Mouse (Mus musculus) intestine, postnatal 0 days (tissue): ENCODE measurements around the gene Esrrg. TPM values are rescaled to one million over a fixed set of nuclear protein-coding genes. Genes with fewer than 3 reads are reported as not detected.
A peak's percentile ranks its signal among the peaks of the same experiment; 100 is the strongest.

Source experiments
- ATAC-seq: fragments of 200-750 bp; cut with Nextera tagmentation; 2 replicates; pipeline ENCODE4 v1.8.0; 2017; ENCODE audit warnings: mild to moderate bottlenecking, moderate TSS enrichment, moderate library complexity
- H3K27ac ChIP-seq: fragments of 300-500 bp; sonication (generic); 2 replicates; pipeline ENCODE4 v1.5.1; 2014; ENCODE audit warnings: mild to moderate bottlenecking, low read depth, low read length, moderate library complexity
- H3K27me3 ChIP-seq: fragments of 300-500 bp; sonication (generic); replicated peaks from 2 replicates; pipeline ENCODE4 v1.6.1; 2014; ENCODE audit warnings: low read length, mixed read lengths; ENCODE audit not compliant: control insufficient read depth, insufficient read depth
- H3K36me3 ChIP-seq: fragments of 300-500 bp; sonication (generic); 2 replicates; pipeline ENCODE4 v1.6.1; 2014; ENCODE audit warnings: mild to moderate bottlenecking, moderate library complexity; ENCODE audit not compliant: control insufficient read depth, insufficient read depth
- H3K4me1 ChIP-seq: fragments of 300-500 bp; sonication (generic); replicated peaks from 2 replicates; pipeline ENCODE4 v1.6.1; 2014; ENCODE audit warnings: antibody characterized with exemption, low read length, mixed read lengths; ENCODE audit not compliant: control insufficient read depth, insufficient read depth
- H3K4me2 ChIP-seq: fragments of 300-500 bp; sonication (generic); replicated peaks from 2 replicates; pipeline ENCODE4 v1.6.1; 2014; ENCODE audit warnings: low read depth, mild to moderate bottlenecking, moderate library complexity
- H3K4me3 ChIP-seq: fragments of 300-500 bp; sonication (generic); 2 replicates; pipeline ENCODE4 v1.5.1; 2014; ENCODE audit warnings: low read depth, low read length
- H3K9ac ChIP-seq: fragments of 300-500 bp; sonication (generic); 2 replicates; pipeline ENCODE4 v1.6.1; 2014; ENCODE audit warnings: mild to moderate bottlenecking, low read depth, low read length
- H3K9me3 ChIP-seq: fragments of 300-500 bp; sonication (generic); 2 replicates; pipeline ENCODE4 v1.6.1; 2016; ENCODE audit warnings: mixed run types; ENCODE audit not compliant: control insufficient read depth
- CTCF ChIP-seq: sonication (generic); IDR thresholded peaks from 2 replicates; pipeline ENCODE4 v1.5.1; 2016; ENCODE audit warnings: low read depth, mild to moderate bottlenecking, control low read depth, antibody characterized with exemption, moderate library complexity
- WGBS: fragments of 180-500 bp; shearing (Covaris S2); extraction: QIAGEN DNeasy Blood & Tissue Kit; methylation state at CpG from one replicate; pipeline ENCODE4 v1.1.7; 2014; 5-methylcytosine and 5-hydroxymethylcytosine counted together
- polyA plus RNA-seq: library from polyadenylated mRNA; unstranded; fragments of >200 nt; fragmentation: Nextera tagmentation; extraction: Ambion mirVana; gene quantifications from 2 replicates; pipeline ENCODE4 v1.2.1, GENCODE M21; 2015

Gene Esrrg
- polyA plus RNA-seq, 1 experiment from 2014 or later = 1.2 TPM

- H3K9ac ChIP-seq = no peak overlapping the region
- H3K36me3 ChIP-seq = no peaks in the 10 kb centered on the region
- peaks cover under 1% of the 10 kb centered on the region; the same call in 1 of the 2 replicates for H3K4me1 ChIP-seq
- no peak for TF ChIP-seq CTCF
- H3K4me3 ChIP-seq = no peak overlapping the region
- no peak overlapping the region for H3K4me2 ChIP-seq
- WGBS = 74% methylated on average over 4 of the region's 4 CpGs
- H3K27ac ChIP-seq = no peak overlapping the region
- no peaks in the 10 kb centered on the region for H3K27me3 ChIP-seq
- ATAC-seq = no peak
- H3K9me3 ChIP-seq = no peaks in the 10 kb centered on the region
Observed at GRCm38 (mm10) chr1:187904731-187905130, 296.1 kb downstream of the Esrrg start.

- H3K9me3 ChIP-seq = no peaks in the 10 kb centered on the region
- no peak for ATAC-seq
- no peak for TF ChIP-seq CTCF
- H3K27ac ChIP-seq = no peak overlapping the region
- no peaks in the 10 kb centered on the region; the same call in 1 of the 2 replicates for H3K4me1 ChIP-seq
- H3K27me3 ChIP-seq = no peaks in the 10 kb centered on the region
- H3K4me3 ChIP-seq = no peak overlapping the region
- no peak overlapping the region for H3K4me2 ChIP-seq
- no peaks in the 10 kb centered on the region for H3K36me3 ChIP-seq
- no peak overlapping the region for H3K9ac ChIP-seq
- 77% methylated on average over 7 of the region's 7 CpGs for WGBS
Observed at GRCm38 (mm10) chr1:187907407-187907806, 298.8 kb downstream of the Esrrg start.

GRCm38 (mm10) chr1:187907871-187908270, 299.3 kb downstream of the Esrrg start:
- no peak for ATAC-seq

GRCm38 (mm10) chr1:187910718-187911117, 302.1 kb downstream of the Esrrg start:
- TF ChIP-seq CTCF = no peak
- H3K27me3 ChIP-seq = no peaks in the 10 kb centered on the region
- H3K9me3 ChIP-seq = no peaks in the 10 kb centered on the region
- no peak overlapping the region for H3K27ac ChIP-seq
- peak; percentile 80 for ATAC-seq
- no peak overlapping the region for H3K9ac ChIP-seq
- H3K4me1 ChIP-seq = no peaks in the 10 kb centered on the region
- no peak overlapping the region for H3K4me3 ChIP-seq
- H3K36me3 ChIP-seq = no peaks in the 10 kb centered on the region
- no peak overlapping the region for H3K4me2 ChIP-seq
- 62% methylated on average over 7 of the region's 7 CpGs for WGBS

More at GRCm38 (mm10) chr1:187907871-187908270, 299.3 kb downstream of the Esrrg start:
- Histone ChIP-seq H3K4me3 (no peak overlapping the region), H3K4me2 (no peak overlapping the region), H3K36me3 (no peaks in the 10 kb centered on the region), H3K9ac (no peak overlapping the region), H3K27me3 (no peaks in the 10 kb centered on the region), H3K4me1 (no peaks in the 10 kb centered on the region), H3K27ac (no peak overlapping the region), H3K9me3 (no peaks in the 10 kb centered on the region)
- TF ChIP-seq CTCF = no peak
- 27% methylated on average over 3 of the region's 3 CpGs for WGBS

DNA sequence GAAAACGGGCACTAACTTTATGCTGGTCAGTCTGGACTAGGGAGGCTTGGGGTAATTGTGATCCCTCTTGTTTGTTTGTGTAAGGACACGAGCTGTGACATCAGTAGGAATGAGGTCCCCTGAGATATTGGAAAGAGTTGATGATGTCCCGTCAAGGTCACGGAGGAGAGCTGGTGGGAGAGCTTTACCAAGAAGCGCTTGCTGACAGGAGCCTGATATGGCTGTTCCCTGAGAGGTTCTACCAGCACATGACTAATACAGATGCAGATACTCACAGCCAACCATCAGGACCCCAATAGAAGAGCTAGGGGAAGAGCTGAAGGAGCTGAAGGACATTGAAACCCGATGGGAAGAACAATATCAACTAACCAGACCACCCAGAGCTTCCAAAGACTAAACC, 302.6 kb downstream of the Esrrg start:
- WGBS = 81% methylated on average over 6 of the region's 6 CpGs
- H3K36me3 ChIP-seq = no peaks in the 10 kb centered on the region
- no peaks in the 10 kb centered on the region for H3K4me1 ChIP-seq
- H3K4me2 ChIP-seq = no peak overlapping the region
- ATAC-seq = no peak
- TF ChIP-seq CTCF = no peak
- H3K4me3 ChIP-seq = no peak overlapping the region
- no peaks in the 10 kb centered on the region for H3K27me3 ChIP-seq
- no peak overlapping the region for H3K27ac ChIP-seq
- no peak overlapping the region for H3K9ac ChIP-seq
- H3K9me3 ChIP-seq = no peaks in the 10 kb centered on the region

GRCm38 (mm10) chr1:187918303-187918702, 309.7 kb downstream of the Esrrg start:
- Histone ChIP-seq H3K27me3 (no peaks in the 10 kb centered on the region), H3K9ac (no peak overlapping the region), H3K27ac (no peak overlapping the region), H3K9me3 (no peaks in the 10 kb centered on the region), H3K4me3 (no peak overlapping the region), H3K4me2 (no peak overlapping the region), H3K36me3 (no peaks in the 10 kb centered on the region), H3K4me1 (no peaks in the 10 kb centered on the region)
- WGBS = 87% methylated on average over 6 of the region's 6 CpGs
- no peak for TF ChIP-seq CTCF
- ATAC-seq = no peak

DNA sequence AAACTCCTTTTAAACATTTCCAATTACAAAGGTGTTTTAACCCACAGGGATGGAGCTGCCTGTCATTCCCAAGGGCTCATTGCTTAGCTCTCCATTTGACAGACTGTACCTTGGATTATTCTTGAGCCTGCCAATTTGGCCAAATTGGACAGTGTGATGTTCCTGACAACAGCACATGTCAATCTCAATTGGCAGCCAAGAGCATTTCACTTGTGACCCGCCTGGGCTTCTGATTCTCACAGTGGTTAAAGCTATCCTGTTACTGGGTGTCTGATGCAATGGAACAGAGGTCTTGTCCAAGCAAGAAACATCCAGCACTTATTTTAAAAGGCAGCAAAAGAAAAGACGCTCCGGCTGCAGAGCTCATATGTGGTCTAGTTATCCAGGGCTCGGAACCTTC, 310.3 kb downstream of the Esrrg start:
- no peak overlapping the region for H3K4me3 ChIP-seq
- no peaks in the 10 kb centered on the region for H3K9me3 ChIP-seq
- no peak overlapping the region for H3K9ac ChIP-seq
- H3K27me3 ChIP-seq = no peaks in the 10 kb centered on the region
- no peak for ATAC-seq
- H3K27ac ChIP-seq = no peak overlapping the region
- TF ChIP-seq CTCF = no peak
- WGBS = 93% methylated on average over 4 of the region's 4 CpGs
- H3K4me2 ChIP-seq = no peak overlapping the region
- H3K36me3 ChIP-seq = no peaks in the 10 kb centered on the region
- H3K4me1 ChIP-seq = no peaks in the 10 kb centered on the region
